Mouse (Mus musculus) neural tube, embryonic 13.5 days (tissue): ENCODE data around the gene Fgfr2. TPM values are rescaled to one million over a fixed set of nuclear protein-coding genes. Genes with fewer than 3 reads are reported as not detected.
A peak's percentile ranks its signal among the peaks of the same experiment; 100 is the strongest.

Experiments used
- ATAC-seq: fragments of 200-750 bp; cut with Nextera tagmentation; 2 replicates; pipeline ENCODE4 v1.8.0; 2017; ENCODE audit warnings: low read depth, mild to moderate bottlenecking, moderate TSS enrichment, moderate library complexity
- H3K27ac ChIP-seq: fragments of 300-500 bp; sonication (generic); replicated peaks from 2 replicates; pipeline ENCODE4 v1.5.1; 2015; ENCODE audit warnings: moderate library complexity, mild to moderate bottlenecking, inconsistent platforms
- H3K27me3 ChIP-seq: fragments of 300-500 bp; sonication (generic); 2 replicates; pipeline ENCODE4 v1.6.1; 2015; ENCODE audit warnings: mild to moderate bottlenecking, inconsistent platforms
- H3K36me3 ChIP-seq: fragments of 300-500 bp; sonication (generic); 2 replicates; pipeline ENCODE4 v1.6.1; 2015; ENCODE audit warnings: mild to moderate bottlenecking, inconsistent platforms
- H3K4me1 ChIP-seq: fragments of 300-500 bp; sonication (generic); replicated peaks from 2 replicates; pipeline ENCODE4 v1.6.1; 2015; ENCODE audit warnings: inconsistent platforms
- H3K4me2 ChIP-seq: fragments of 300-500 bp; sonication (generic); 2 replicates; pipeline ENCODE4 v1.6.1; 2015; ENCODE audit warnings: inconsistent platforms, mild to moderate bottlenecking, moderate library complexity
- H3K4me3 ChIP-seq: fragments of 300-500 bp; sonication (generic); 2 replicates; pipeline ENCODE4 v1.5.1; 2015; ENCODE audit warnings: mild to moderate bottlenecking, inconsistent platforms
- H3K9ac ChIP-seq: fragments of 300-500 bp; sonication (generic); 2 replicates; pipeline ENCODE4 v1.6.1; 2015; ENCODE audit warnings: moderate library complexity, mild to moderate bottlenecking, inconsistent platforms
- H3K9me3 ChIP-seq: fragments of 300-500 bp; sonication (generic); 2 replicates; pipeline ENCODE4 v1.6.1; 2016; ENCODE audit warnings: inconsistent platforms
- WGBS: fragments of 180-500 bp; shearing (Covaris S2); methylation state at CpG from one replicate; pipeline ENCODE4 v1.1.7; 2015; 5-methylcytosine and 5-hydroxymethylcytosine counted together
- polyA plus RNA-seq: library from polyadenylated mRNA; unstranded; fragments of >200 nt; fragmentation: Nextera tagmentation; extraction: Ambion mirVana; gene quantifications from 2 replicates; pipeline ENCODE4 v1.2.1, GENCODE M21; 2015

The Fgfr2 gene
- polyA plus RNA-seq, 1 experiment from 2014 or later = 22.9 TPM

DNA sequence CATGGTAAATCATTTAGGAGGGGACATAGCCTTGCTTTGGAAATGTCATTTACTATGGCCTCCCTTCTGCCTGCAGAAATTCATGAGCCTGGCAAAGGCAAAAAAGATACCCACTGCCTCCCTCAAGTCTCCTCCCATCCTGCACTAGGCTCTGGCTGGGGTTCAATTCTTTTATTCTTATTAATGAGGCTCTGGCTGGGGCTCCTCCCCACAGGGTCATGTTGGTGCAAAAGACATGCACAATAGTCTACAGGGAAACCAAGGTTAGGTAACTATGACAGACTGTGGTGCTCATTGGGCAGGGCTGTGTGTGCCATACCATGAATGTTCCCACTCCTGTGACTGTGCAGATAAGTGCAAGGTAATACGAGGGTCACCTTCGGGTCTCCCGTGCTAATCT is 1337.4 kb downstream of the Fgfr2 start:
- WGBS = 89% methylated on average over 3 of the region's 3 CpGs
- H3K4me1 ChIP-seq = peaks cover 15% of the 10 kb centered on the region; the same call in 1 of the 2 replicates
- peaks cover 85% of the 10 kb centered on the region for H3K27me3 ChIP-seq
- peak; percentile 57 for ATAC-seq
- no peak overlapping the region for H3K9ac ChIP-seq
- no peaks in the 10 kb centered on the region for H3K36me3 ChIP-seq
- no peak overlapping the region for H3K27ac ChIP-seq
- H3K4me3 ChIP-seq = no peak overlapping the region
- no peak overlapping the region for H3K4me2 ChIP-seq
- H3K9me3 ChIP-seq = no peaks in the 10 kb centered on the region

DNA sequence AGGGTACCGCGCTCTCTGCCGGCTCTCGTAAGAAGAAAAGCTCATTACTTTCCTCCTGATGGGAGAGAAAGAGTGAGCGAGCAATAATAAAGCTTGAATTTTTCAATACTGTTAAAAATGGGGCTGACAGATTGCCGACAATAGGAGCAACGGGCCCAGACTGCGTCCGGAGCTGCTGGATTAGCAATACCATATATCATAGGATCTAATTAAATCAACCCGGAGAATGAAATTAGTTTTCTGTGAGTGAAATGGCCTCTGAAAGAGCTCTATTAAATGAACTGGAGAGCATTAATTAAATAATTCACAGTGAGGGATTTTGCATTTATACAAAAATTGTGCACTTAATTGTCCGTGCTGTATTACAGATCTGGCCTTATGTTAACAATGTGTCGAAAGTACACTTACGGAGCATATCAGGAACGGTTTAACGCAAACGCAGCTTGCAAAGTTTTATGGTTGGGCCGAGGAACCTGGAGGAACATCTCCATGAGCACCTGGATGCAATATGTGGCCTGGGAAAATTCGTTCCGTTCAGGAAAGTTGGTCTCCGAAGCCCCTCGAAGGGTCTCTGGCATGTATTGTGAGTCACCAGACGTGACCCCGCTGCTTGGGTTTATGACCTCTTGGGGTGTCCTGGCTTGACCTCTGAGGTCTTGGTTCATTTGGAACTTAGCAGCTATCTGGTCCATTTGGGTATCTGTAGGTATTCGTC is 1344.7 kb downstream of the Fgfr2 start:
- Histone ChIP-seq H3K36me3 (no peaks in the 10 kb centered on the region), H3K9me3 (no peaks in the 10 kb centered on the region), H3K9ac (no peak overlapping the region), H3K27me3 (peaks cover 87% of the 10 kb centered on the region), H3K4me1 (peaks cover 47% of the 10 kb centered on the region), H3K27ac (peak overlapping the region; percentile 4; the same call in 1 of the 2 replicates), H3K4me2 (peak overlapping the region; percentile 2; the same call in 1 of the 2 replicates), H3K4me3 (no peak overlapping the region)
- peak; percentile 20; the same call in 1 of the 2 replicates for ATAC-seq
- WGBS = 28% methylated on average over 24 of the region's 24 CpGs

DNA sequence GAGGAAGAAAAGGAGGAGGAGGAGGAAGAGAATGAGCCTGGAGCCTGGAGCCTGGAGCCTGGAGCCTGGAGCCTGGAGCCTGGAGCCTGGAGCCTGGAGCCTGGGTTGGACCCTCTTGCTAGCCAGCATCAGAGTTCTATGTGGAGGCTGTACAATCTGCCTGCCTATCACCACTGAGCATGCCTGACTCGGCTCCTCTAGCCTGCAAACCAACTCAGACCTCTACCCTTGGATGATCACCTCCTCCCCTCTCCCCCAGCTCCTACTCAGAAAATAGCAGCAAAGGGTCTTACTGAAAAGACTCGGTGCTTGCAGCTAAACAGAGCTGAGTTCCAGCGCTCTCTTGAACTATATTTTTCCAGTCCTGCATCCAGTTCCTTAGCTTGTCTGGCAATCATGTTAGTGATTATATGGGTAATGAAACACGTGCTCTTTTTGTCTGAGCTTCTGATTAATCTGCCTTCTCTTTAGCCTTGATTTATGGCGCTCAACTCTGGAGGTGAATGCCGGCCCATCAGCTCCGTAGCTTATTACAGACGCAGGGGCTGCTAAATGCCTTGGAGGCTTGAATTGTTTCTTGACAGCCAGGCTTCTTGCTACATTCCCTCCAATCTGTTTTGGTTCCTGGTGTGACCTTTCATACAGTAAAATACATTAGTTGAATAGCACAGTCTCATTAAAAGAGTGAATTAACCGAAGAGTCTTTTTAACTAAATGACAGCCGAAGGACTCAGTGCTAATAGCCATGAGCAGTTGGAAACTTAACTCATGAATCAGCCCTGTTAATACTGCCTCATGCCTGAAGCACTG is 1345.5 kb downstream of the Fgfr2 start:
- peak overlapping the region; percentile 4; the same call in 1 of the 2 replicates for H3K27ac ChIP-seq

DNA sequence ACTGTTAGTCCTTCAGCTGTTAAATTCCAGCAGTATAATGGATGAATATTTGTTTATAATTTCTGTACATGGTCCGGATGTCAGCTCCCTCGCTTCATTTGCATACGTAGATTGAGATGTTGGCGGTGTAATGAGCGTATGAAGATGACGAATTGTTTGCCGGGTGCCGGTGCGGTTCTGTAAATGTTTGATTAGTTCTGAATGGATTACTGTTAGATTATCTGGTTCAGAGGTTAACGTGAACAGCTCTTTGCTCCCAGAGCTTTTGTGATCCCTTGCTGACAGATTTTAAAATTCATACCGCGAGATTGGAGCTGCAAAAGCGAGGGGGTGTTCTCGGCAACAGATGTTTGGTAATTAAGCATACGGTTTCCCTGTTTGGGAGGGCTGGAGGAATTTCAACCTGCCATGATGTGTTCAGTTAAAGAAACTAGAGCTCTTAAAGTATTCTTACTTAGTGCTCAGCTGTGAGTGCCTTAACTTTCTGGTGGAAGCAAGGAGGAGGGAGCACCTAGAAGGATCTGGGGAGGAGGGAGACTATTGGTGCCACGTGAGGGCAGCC is 1346.9 kb downstream of the Fgfr2 start:
- H3K36me3 ChIP-seq = no peaks in the 10 kb centered on the region
- H3K4me2 ChIP-seq = no peak overlapping the region
- peaks cover 47% of the 10 kb centered on the region for H3K4me1 ChIP-seq
- H3K27me3 ChIP-seq = peaks cover 87% of the 10 kb centered on the region
- H3K9me3 ChIP-seq = no peaks in the 10 kb centered on the region
- 66% methylated on average over 16 of the region's 16 CpGs for WGBS
- H3K9ac ChIP-seq = no peak overlapping the region
- no peak overlapping the region for H3K27ac ChIP-seq
- no peak for ATAC-seq
- no peak overlapping the region for H3K4me3 ChIP-seq

More for the DNA sequence above, 1345.5 kb downstream of the Fgfr2 start:
- Histone ChIP-seq H3K9me3 (no peaks in the 10 kb centered on the region), H3K4me2 (peak overlapping the region; percentile 2; the same call in 1 of the 2 replicates), H3K4me3 (no peak overlapping the region), H3K36me3 (no peaks in the 10 kb centered on the region), H3K4me1 (peaks cover 47% of the 10 kb centered on the region), H3K9ac (no peak overlapping the region), H3K27me3 (peaks cover 87% of the 10 kb centered on the region)
- peak; percentile 72 for ATAC-seq
- 8% methylated on average over 10 of the region's 10 CpGs for WGBS

DNA sequence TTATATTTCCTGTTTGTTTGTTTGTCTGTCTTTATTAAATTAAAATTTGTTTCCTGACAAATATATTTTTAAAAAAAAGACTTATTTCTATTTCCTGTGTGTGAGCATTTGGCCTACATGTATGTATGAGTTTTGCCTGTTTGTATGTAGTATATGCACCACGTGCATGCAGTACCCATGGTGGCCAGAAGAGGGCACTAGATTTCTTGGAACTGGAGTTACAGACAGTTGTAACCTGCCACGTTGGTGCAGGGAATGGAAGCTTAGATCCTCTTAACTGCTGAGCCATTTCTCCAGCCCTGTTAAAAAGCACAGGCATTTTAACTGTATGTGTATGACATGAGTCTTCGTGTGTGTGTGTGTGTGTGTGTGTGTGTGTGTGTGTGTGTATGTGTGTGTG is 1365.2 kb downstream of the Fgfr2 start:
- Histone ChIP-seq H3K27me3 (peaks cover 10% of the 10 kb centered on the region), H3K4me2 (no peak overlapping the region), H3K9ac (no peak overlapping the region), H3K27ac (no peak overlapping the region), H3K36me3 (no peaks in the 10 kb centered on the region), H3K9me3 (peaks cover 3% of the 10 kb centered on the region; the same call in 1 of the 2 replicates), H3K4me1 (no peaks in the 10 kb centered on the region), H3K4me3 (no peak overlapping the region)
- ATAC-seq = no peak
- WGBS = 90% methylated on average over 3 of the region's 3 CpGs

DNA sequence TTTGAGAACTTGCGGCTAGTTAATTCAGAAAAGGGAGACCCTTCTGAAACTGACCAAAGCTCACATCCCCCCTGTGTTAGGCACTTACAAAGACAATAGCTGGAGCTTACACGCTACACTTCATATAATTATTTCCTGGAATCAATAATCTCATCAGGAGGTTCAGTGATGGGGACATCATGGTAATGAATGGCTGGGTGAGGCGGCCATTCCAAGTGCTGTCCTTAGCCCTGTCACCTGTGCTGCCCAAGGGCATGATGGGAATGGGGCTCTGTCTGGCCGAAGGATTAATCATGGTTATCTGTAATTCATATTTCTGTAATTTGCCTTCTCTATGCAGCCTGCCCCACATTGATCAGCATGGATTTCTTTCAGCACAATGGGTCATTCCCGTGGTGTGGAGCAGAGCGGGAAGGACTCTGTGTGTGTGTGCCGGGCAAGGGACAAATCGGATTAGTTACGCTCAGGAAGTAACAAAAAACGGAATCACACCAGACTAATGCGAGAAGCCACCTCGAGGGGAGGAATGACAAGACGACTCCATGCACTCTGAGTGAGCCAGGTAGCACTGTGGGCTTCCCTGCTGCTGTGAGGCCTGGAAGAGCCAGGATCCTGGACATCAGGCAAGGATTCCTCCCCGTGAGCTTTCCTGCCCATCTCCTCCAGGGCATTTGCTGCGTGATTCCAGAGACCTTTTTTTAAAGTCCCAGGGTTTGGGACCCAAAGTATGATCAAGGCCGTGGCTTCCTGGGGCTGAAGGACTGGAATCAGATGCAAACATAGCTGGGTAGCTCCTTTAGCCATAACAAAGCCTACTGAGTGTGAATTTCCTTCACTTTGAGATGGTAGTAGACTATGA is 1375.8 kb downstream of the Fgfr2 start:
- no peaks in the 10 kb centered on the region for H3K36me3 ChIP-seq
- H3K4me3 ChIP-seq = no peak overlapping the region
- H3K4me1 ChIP-seq = peaks cover 24% of the 10 kb centered on the region
- 29% methylated on average over 16 of the region's 16 CpGs for WGBS
- H3K4me2 ChIP-seq = no peak overlapping the region
- H3K9me3 ChIP-seq = no peaks in the 10 kb centered on the region
- H3K9ac ChIP-seq = no peak overlapping the region
- no peak; the same call in 1 of the 2 replicates for ATAC-seq
- no peak overlapping the region for H3K27ac ChIP-seq
- H3K27me3 ChIP-seq = peaks cover 85% of the 10 kb centered on the region

DNA sequence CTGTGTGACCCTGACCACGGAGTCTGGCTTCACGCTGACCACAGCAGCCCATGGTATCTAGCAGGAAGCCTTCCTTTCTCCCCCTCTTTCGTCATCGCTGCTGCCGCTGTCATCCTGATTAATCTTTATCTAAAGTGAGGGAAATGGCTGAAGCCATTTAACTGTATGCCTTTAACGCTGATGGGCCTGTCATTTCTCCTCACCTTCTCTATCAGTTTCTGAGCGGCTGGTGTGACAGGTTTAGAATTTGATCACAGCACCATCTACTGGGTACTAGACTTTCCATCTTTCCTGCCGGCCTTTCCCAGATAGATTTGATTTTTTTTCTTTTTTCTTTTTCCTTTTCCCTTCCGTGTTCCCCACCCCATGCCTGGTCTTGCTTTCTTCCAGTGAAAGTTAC is 1376.4 kb downstream of the Fgfr2 start:
- H3K9me3 ChIP-seq = no peaks in the 10 kb centered on the region
- peaks cover 24% of the 10 kb centered on the region for H3K4me1 ChIP-seq
- H3K27me3 ChIP-seq = peaks cover 87% of the 10 kb centered on the region
- no peaks in the 10 kb centered on the region for H3K36me3 ChIP-seq
- no peak overlapping the region for H3K27ac ChIP-seq
- H3K4me3 ChIP-seq = no peak overlapping the region
- H3K9ac ChIP-seq = 0 out of 2 replicates have a peak overlapping the region, but pooled peaks have one; percentile 12
- ATAC-seq = 0 out of 2 replicates have a peak, but pooled peaks have one; percentile 32
- WGBS = 21% methylated on average over 9 of the region's 9 CpGs
- no peak overlapping the region for H3K4me2 ChIP-seq

DNA sequence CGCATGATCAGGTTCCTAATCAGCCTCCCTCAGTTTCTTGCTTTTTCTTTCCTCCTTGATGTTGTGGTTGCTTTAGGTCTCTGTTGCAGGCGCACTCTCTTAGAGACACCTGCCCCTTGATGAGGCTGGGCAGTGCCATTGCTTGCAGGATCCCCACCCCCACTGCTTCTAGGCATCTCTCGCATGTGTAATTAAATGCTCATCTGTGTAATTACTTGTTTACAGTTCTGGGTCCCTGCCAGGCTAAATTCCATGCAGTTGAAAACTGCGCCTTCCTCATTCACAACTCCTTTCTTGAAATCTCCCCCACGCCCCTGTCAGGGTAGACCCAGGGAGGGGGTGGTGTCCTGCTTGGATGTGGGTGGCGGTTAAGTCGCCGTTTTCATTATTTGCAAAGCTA is 1380.0 kb downstream of the Fgfr2 start:
- no peaks in the 10 kb centered on the region for H3K9me3 ChIP-seq
- no peak overlapping the region for H3K4me2 ChIP-seq
- no peak overlapping the region for H3K9ac ChIP-seq
- no peaks in the 10 kb centered on the region for H3K36me3 ChIP-seq
- peaks cover 91% of the 10 kb centered on the region for H3K27me3 ChIP-seq
- H3K27ac ChIP-seq = no peak overlapping the region
- 20% methylated on average over 8 of the region's 8 CpGs for whole genome bisulfite sequencing
- peaks cover 24% of the 10 kb centered on the region for H3K4me1 ChIP-seq
- peak; percentile 65; the same call in 1 of the 2 replicates for ATAC-seq
- no peak overlapping the region for H3K4me3 ChIP-seq

DNA sequence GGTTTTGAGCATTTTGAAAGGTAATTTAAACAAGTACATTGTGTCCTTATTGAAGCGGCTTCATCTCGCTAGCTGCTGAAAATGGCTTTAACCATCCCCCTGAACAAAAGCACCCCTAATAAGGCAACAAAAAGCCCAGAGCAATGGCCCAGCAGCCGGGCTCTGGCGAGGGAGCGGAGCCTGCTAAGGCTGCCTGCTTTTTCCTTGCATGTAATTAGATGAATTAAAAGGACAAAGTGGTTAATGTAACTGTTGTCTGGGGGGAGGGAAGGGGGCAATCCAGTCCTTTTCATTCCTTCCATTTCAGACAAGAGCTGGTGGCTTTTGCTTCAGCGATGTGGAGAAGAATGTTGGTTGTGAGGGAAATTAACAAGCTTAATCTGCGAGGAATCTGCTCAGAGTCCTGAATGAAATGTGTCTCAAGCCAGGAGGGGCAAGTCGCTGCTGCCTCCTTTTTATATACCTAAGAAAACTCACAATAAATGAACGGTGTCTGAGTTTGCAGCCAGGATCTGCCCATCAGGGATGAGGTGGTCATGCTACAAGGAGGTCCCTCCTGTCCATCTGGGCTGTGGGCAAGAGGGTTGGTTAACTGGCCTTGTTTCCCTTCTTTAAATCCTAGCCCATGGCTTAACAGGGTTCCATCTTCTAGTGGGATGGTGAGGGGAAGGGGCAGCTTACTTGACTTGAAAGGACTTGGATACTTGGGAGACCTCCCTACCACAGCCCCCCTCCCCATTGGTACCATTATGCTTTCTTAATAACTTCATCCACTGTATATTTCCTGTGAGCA is 1400.2 kb downstream of the Fgfr2 start:
- Histone ChIP-seq H3K27me3 (peaks cover 61% of the 10 kb centered on the region), H3K4me3 (no peak overlapping the region), H3K27ac (no peak overlapping the region), H3K4me1 (peaks cover 24% of the 10 kb centered on the region), H3K36me3 (no peaks in the 10 kb centered on the region), H3K9me3 (no peaks in the 10 kb centered on the region), H3K9ac (no peak overlapping the region), H3K4me2 (peak overlapping the region; percentile 20)
- 6% methylated on average over 9 of the region's 9 CpGs for WGBS
- ATAC-seq = no peak

DNA sequence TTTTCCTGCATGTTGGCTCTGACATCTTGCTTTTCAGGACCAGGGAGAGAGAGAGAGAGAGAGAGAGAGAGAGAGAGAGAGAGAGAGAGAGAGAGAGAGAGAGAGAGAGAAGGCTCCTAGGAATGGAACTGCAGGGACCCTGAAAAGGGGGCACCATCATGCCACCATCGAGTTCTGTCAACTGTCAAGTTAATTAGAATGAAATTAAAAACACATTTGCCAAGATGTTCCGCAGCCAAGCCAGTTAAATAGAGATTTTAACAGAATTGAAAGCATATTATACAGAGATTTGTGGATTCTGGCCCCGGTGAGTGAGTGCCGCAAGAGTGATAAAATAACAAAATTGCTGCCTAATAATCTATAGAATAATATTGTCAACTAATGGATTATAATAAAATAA is 1400.8 kb downstream of the Fgfr2 start:
- ATAC-seq = no peak
- Histone ChIP-seq H3K9me3 (no peaks in the 10 kb centered on the region), H3K27me3 (peaks cover 59% of the 10 kb centered on the region), H3K4me2 (peak overlapping the region; percentile 20; the same call in 1 of the 2 replicates), H3K27ac (no peak overlapping the region), H3K4me3 (no peak overlapping the region), H3K36me3 (no peaks in the 10 kb centered on the region), H3K4me1 (peaks cover 25% of the 10 kb centered on the region), H3K9ac (no peak overlapping the region)
- WGBS = 17% methylated on average over 4 of the region's 4 CpGs

DNA sequence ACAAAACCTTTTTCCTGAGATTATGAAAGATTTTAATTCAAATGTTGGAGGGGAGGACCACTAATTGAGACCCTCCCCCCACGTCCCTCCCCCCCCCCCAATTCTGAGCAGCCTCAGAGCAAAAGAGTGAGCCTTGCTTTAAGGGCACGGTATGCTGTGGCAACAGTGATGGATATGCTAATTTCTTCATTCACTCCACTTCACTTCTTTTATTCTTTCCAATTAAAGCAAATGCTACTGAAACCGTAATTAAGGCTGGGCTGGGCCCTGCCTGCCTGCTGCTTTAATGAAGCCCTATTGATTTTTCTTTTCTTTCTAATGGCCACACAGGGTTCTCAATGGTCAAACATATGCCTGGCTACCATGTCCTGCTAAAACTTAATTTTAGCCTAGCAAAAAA is 1404.9 kb downstream of the Fgfr2 start:
- Histone ChIP-seq H3K4me3 (no peak overlapping the region), H3K36me3 (no peaks in the 10 kb centered on the region), H3K9ac (no peak overlapping the region), H3K9me3 (no peaks in the 10 kb centered on the region), H3K27me3 (peaks cover 33% of the 10 kb centered on the region), H3K4me1 (peaks cover 28% of the 10 kb centered on the region), H3K27ac (no peak overlapping the region), H3K4me2 (no peak overlapping the region)
- peak; percentile 61; the same call in 1 of the 2 replicates for ATAC-seq
- 16% methylated on average over 3 of the region's 3 CpGs for WGBS
